Mouse (Mus musculus): ENCODE results near the gene Lrrc1. TPM values are rescaled to one million over a fixed set of nuclear protein-coding genes. Genes with fewer than 3 reads are reported as not detected.

Gene Lrrc1
- polyA plus RNA-seq, 1 experiment from 2014 or later: 8.7 TPM

- Histone ChIP-seq H3K27ac (no peak overlapping the region), H3K9me3 (replicated peaks) (no peaks in the 10 kb centered on the region), H3K36me3 (no peaks in the 10 kb centered on the region), H3K4me3 (no peak overlapping the region), H3K4me1 (peaks cover 13% of the 10 kb centered on the region), H3K27me3 (no peaks in the 10 kb centered on the region), H3K4me2 (replicated peaks) (no peak overlapping the region), H3K9ac (no peak overlapping the region)
- WGBS: 81% methylated on average over 10 of the region's 10 CpGs
- no peak for ATAC-seq (ENCODE audit: low FRiP score)
Observed at GRCm38 (mm10) chr9:77537357-77537756, 7.3 kb downstream of the Lrrc1 start.

DNA sequence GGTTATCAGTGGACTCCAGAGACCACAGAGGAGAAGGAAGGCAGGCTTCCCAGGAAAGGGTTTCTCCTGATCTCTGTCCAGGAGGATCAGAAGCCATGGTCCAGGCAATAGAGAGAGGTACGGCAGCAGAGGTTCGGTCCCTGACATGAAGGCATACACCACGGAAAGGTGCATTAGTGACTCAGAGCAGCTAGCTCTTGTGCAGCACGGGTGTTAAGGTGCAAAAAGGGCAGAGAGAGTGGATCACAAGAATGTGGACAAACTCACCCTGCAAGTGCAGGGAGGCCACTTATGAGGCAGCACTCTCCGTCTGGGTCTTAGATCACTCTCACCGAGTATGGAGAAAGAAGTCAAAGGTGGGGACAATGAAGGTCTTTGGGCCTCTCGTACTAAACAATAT lies 7.8 kb downstream of the Lrrc1 start:
- Histone ChIP-seq H3K9ac (no peak overlapping the region), H3K27ac (no peak overlapping the region), H3K4me1 (peaks cover 13% of the 10 kb centered on the region), H3K36me3 (no peaks in the 10 kb centered on the region), H3K27me3 (no peaks in the 10 kb centered on the region), H3K9me3 (replicated peaks) (no peaks in the 10 kb centered on the region), H3K4me3 (no peak overlapping the region), H3K4me2 (replicated peaks) (no peak overlapping the region)
- WGBS: 78% methylated on average over 7 of the region's 7 CpGs
- no peak for ATAC-seq (ENCODE audit: low FRiP score)

DNA sequence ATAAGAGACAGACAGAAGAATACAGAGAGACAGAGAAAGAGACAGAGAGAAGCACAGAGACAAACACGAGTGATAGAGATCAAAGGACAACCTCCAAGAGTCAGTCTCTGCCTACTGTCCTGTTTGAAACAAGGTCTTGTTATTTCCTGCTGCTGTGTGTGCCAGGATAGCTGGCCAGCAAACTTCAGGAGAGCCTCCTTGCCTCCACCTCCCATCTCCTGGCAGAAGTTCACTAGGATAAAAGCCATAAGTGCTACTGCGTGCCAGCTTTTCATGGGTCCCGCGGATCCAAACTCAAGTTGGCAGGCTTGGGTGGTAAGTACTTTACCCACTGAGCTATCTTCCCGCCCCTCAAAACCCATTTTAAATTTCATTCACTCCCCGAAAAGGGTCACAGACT lies 8.4 kb downstream of the Lrrc1 start:
- no peak overlapping the region for H3K9ac ChIP-seq
- ATAC-seq (ENCODE audit: low FRiP score): no peak
- WGBS: 83% methylated on average over 6 of the region's 6 CpGs
- H3K27me3 ChIP-seq: no peaks in the 10 kb centered on the region
- no peaks in the 10 kb centered on the region for H3K36me3 ChIP-seq
- no peak overlapping the region for H3K27ac ChIP-seq
- peaks cover 13% of the 10 kb centered on the region for H3K4me1 ChIP-seq
- H3K4me3 ChIP-seq: no peak overlapping the region
- no peak overlapping the region for H3K4me2 ChIP-seq (replicated peaks)
- no peaks in the 10 kb centered on the region for H3K9me3 ChIP-seq (replicated peaks)

GRCm38 (mm10) chr9:77535021-77535744 lies 9.5 kb downstream of the Lrrc1 start:
- H3K4me3 ChIP-seq: no peak overlapping the region

GRCm38 (mm10) chr9:77528379-77529041 lies 16.2 kb downstream of the Lrrc1 start:
- ATAC-seq (ENCODE audit: low FRiP score): no peak
- Histone ChIP-seq H3K9ac (no peak overlapping the region), H3K27me3 (no peaks in the 10 kb centered on the region), H3K4me1 (peaks cover 12% of the 10 kb centered on the region), H3K27ac (no peak overlapping the region), H3K9me3 (replicated peaks) (no peaks in the 10 kb centered on the region), H3K36me3 (no peaks in the 10 kb centered on the region), H3K4me3 (no peak overlapping the region), H3K4me2 (replicated peaks) (no peak overlapping the region)
- 86% methylated on average over 5 of the region's 5 CpGs for WGBS

More at GRCm38 (mm10) chr9:77535021-77535744, 9.5 kb downstream of the Lrrc1 start:
- Histone ChIP-seq H3K36me3 (no peaks in the 10 kb centered on the region), H3K9me3 (replicated peaks) (no peaks in the 10 kb centered on the region), H3K27me3 (no peaks in the 10 kb centered on the region), H3K4me1 (peaks cover 13% of the 10 kb centered on the region), H3K4me2 (replicated peaks) (no peak overlapping the region), H3K9ac (no peak overlapping the region), H3K27ac (no peak overlapping the region)
- WGBS: 36% methylated on average over 17 of the region's 17 CpGs
- ATAC-seq (ENCODE audit: low FRiP score): no peak

GRCm38 (mm10) chr9:77527170-77527569 lies 17.5 kb downstream of the Lrrc1 start:
- Histone ChIP-seq H3K4me2 (replicated peaks) (no peak overlapping the region), H3K4me3 (no peak overlapping the region), H3K9me3 (replicated peaks) (no peaks in the 10 kb centered on the region), H3K4me1 (peaks cover 12% of the 10 kb centered on the region), H3K36me3 (no peaks in the 10 kb centered on the region), H3K27me3 (no peaks in the 10 kb centered on the region), H3K27ac (no peak overlapping the region), H3K9ac (no peak overlapping the region)
- WGBS: 85% methylated on average over 6 of the region's 6 CpGs
- ATAC-seq (ENCODE audit: low FRiP score): no peak

GRCm38 (mm10) chr9:77526715-77527114 lies 18.0 kb downstream of the Lrrc1 start:
- Histone ChIP-seq H3K27me3 (no peaks in the 10 kb centered on the region), H3K4me3 (no peak overlapping the region), H3K9me3 (replicated peaks) (no peaks in the 10 kb centered on the region), H3K9ac (no peak overlapping the region), H3K27ac (no peak overlapping the region), H3K4me1 (peaks cover 12% of the 10 kb centered on the region), H3K36me3 (no peaks in the 10 kb centered on the region), H3K4me2 (replicated peaks) (no peak overlapping the region)
- WGBS: 75% methylated on average over 2 of the region's 2 CpGs
- no peak for ATAC-seq (ENCODE audit: low FRiP score)

DNA sequence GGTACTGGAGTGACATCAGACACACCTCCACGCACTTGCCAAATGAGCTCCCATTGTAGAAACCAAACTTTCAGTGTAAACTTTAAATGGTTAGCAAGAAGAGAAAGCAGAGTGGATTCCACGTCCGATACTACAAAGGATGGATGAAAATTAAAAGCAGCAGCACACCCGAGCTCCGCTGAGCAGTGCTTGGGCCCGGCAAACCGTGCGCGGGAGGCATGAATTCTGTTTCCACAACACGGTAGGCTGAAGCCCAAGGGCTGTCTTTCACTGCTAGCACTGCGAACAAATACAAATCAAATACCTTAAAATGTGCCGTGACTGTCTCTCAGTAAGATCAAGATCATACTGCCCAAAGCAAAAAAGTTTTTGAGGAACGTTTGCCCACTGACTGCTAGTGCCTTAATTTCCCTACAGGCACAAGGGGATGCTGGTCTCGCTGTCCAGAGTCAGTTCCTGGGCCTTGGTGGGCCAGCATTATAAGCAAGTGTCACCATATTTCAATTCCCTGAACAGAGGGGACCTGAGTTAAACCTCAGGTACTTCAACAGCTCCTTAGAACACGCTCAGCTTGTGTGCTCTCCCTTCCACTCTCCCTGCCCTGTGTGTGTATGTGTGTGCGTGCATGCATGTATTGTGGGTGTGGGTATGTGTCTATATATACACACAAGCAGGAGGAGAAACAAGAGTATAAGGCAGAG lies 18.9 kb downstream of the Lrrc1 start:
- Histone ChIP-seq H3K9me3 (replicated peaks) (no peaks in the 10 kb centered on the region), H3K27ac (no peak overlapping the region), H3K4me3 (no peak overlapping the region), H3K4me2 (replicated peaks) (no peak overlapping the region), H3K4me1 (peaks cover 12% of the 10 kb centered on the region), H3K27me3 (no peaks in the 10 kb centered on the region), H3K36me3 (no peaks in the 10 kb centered on the region), H3K9ac (no peak overlapping the region)
- ATAC-seq (ENCODE audit: low FRiP score): no peak
- 75% methylated on average over 16 of the region's 16 CpGs for WGBS

DNA sequence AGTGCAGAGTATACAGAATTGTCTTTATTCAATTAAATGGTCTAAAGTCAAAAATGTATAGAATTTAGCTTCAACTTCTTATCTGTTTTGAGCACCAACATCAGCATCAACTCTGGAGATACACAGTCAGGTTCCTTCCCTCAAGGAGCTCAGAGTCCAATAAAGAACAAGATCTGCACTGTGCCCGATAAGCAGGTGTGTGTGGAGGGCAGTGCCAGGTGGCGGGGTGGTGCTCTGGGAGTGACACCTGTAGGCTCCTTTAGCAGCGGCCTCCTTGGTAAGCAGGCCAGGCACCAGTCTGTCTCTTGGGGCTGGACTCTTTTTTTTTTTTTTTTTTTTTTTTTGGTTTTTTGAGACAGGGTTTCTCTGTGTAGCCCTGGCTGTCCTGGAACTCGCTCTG lies 20.9 kb downstream of the Lrrc1 start:
- no peak overlapping the region for H3K9ac ChIP-seq
- H3K27me3 ChIP-seq: no peaks in the 10 kb centered on the region
- H3K4me1 ChIP-seq: peaks cover 9% of the 10 kb centered on the region; the same call in 1 of the 2 replicates
- 94% methylated on average over 4 of the region's 4 CpGs for WGBS
- no peak overlapping the region for H3K4me2 ChIP-seq (replicated peaks)
- no peak overlapping the region for H3K27ac ChIP-seq
- ATAC-seq (ENCODE audit: low FRiP score): no peak
- no peaks in the 10 kb centered on the region for H3K36me3 ChIP-seq
- no peak overlapping the region for H3K4me3 ChIP-seq
- no peaks in the 10 kb centered on the region for H3K9me3 ChIP-seq (replicated peaks)

DNA sequence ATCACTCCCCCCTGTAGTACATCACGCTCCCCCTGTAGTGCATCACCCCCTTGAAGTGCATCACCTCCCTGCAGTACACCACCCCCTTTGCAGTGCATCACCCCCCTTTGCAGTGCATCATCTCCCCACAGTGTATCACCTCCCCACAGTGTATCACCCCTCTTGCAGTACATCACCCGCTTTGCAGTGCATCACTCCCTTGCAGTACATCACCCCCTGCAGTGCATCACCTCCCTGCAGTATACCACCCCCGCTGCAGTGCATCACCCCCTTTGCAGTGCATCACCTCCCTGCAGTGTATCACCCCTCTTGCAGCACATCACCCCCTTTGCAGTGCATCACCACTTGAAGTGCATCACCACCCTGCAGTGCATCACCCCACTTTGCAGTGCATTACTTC lies 22.2 kb downstream of the Lrrc1 start:
- H3K4me1 ChIP-seq: peaks cover 7% of the 10 kb centered on the region; the same call in 1 of the 2 replicates
- no peak overlapping the region for H3K27ac ChIP-seq
- H3K36me3 ChIP-seq: no peaks in the 10 kb centered on the region
- ATAC-seq (ENCODE audit: low FRiP score): 0 out of 2 replicates have a peak, but pooled peaks have one; percentile 23
- H3K27me3 ChIP-seq: no peaks in the 10 kb centered on the region
- H3K9ac ChIP-seq: no peak overlapping the region
- WGBS: 91% methylated on average over 3 of the region's 3 CpGs
- no peak overlapping the region for H3K4me3 ChIP-seq
- no peaks in the 10 kb centered on the region for H3K9me3 ChIP-seq (replicated peaks)
- no peak overlapping the region for H3K4me2 ChIP-seq (replicated peaks)

- Histone ChIP-seq H3K9me3 (replicated peaks) (no peaks in the 10 kb centered on the region), H3K4me3 (no peak overlapping the region), H3K9ac (no peak overlapping the region), H3K36me3 (no peaks in the 10 kb centered on the region), H3K27ac (no peak overlapping the region), H3K4me1 (0 out of 2 replicates have a peak, but pooled peaks cover 3% of the 10 kb centered on the region), H3K27me3 (no peaks in the 10 kb centered on the region), H3K4me2 (replicated peaks) (no peak overlapping the region)
- no peak for ATAC-seq (ENCODE audit: low FRiP score)
- 88% methylated on average over 2 of the region's 2 CpGs for WGBS
Observed at GRCm38 (mm10) chr9:77519198-77519597, 25.5 kb downstream of the Lrrc1 start.

GRCm38 (mm10) chr9:77516782-77517364 lies 27.8 kb downstream of the Lrrc1 start:
- Histone ChIP-seq H3K27me3 (no peaks in the 10 kb centered on the region), H3K4me2 (replicated peaks) (no peak overlapping the region), H3K27ac (no peak overlapping the region), H3K4me1 (peaks cover 14% of the 10 kb centered on the region; the same call in 1 of the 2 replicates), H3K9me3 (replicated peaks) (no peaks in the 10 kb centered on the region), H3K9ac (no peak overlapping the region), H3K4me3 (no peak overlapping the region), H3K36me3 (no peaks in the 10 kb centered on the region)
- no peak for ATAC-seq (ENCODE audit: low FRiP score)
- WGBS: 89% methylated on average over 7 of the region's 7 CpGs
